Mouse (Mus musculus): ENCODE data around the gene Kcna10. TPM values are rescaled to one million over a fixed set of nuclear protein-coding genes. Genes with fewer than 3 reads are reported as not detected.

The Kcna10 gene
- total and polyA plus RNA-seq, 2 experiments from 2014 or later, result not detected

- H3K27ac ChIP-seq (ENCODE audit: low read depth), result no peak overlapping the region
- H3K27me3 ChIP-seq (ENCODE audit: control insufficient read depth, insufficient read depth, low read length), result peaks cover 5% of the 10 kb centered on the region; the same call in 1 of the 2 replicates
- H3K9ac ChIP-seq (replicated peaks; ENCODE audit: low read depth, low read length), result no peak overlapping the region
- H3K36me3 ChIP-seq (replicated peaks; ENCODE audit: control insufficient read depth, insufficient read depth, low read length), result no peaks in the 10 kb centered on the region
- no peaks in the 10 kb centered on the region for H3K9me3 ChIP-seq (replicated peaks; ENCODE audit: control insufficient read depth, low read length)
- H3K4me2 ChIP-seq (ENCODE audit: low read depth, low read length), result no peak overlapping the region
- H3K4me3 ChIP-seq (ENCODE audit: low read depth, low read length), result no peak overlapping the region
- TF ChIP-seq CTCF (IDR thresholded peaks at IDR 0.05; ENCODE audit: low read depth) (no peak), EP300 (IDR thresholded peaks at IDR 0.05; ENCODE audit: low read depth) (no peak)
- H3K4me1 ChIP-seq (ENCODE audit: control insufficient read depth, insufficient read depth), result no peaks in the 10 kb centered on the region
- WGBS, result 72% methylated on average over 5 of the region's 5 CpGs
- DNase-seq (ENCODE audit: low spot score) (no peak), ATAC-seq (ENCODE audit: insufficient read depth, low read depth) (no peak)
Measured at GRCm38 (mm10) chr3:107214606-107215005, 31.8 kb downstream of the Kcna10 start.

GRCm38 (mm10) chr3:107216400-107217100, 33.7 kb downstream of the Kcna10 start:
- no peak overlapping the region for H3K4me3 ChIP-seq (ENCODE audit: low read depth, low read length)
- no peaks in the 10 kb centered on the region for H3K36me3 ChIP-seq (replicated peaks; ENCODE audit: control insufficient read depth, insufficient read depth, low read length)
- H3K27me3 ChIP-seq (ENCODE audit: control insufficient read depth, insufficient read depth, low read length), result peaks cover 15% of the 10 kb centered on the region; the same call in 1 of the 2 replicates
- H3K4me1 ChIP-seq (ENCODE audit: control insufficient read depth, insufficient read depth), result no peaks in the 10 kb centered on the region
- no peak for ATAC-seq (ENCODE audit: insufficient read depth, low read depth)
- H3K4me2 ChIP-seq (ENCODE audit: low read depth, low read length), result no peak overlapping the region
- TF ChIP-seq EP300 (IDR thresholded peaks at IDR 0.05; ENCODE audit: low read depth), result no peak
- TF ChIP-seq CTCF (IDR thresholded peaks at IDR 0.05; ENCODE audit: low read depth), result no peak
- no peak overlapping the region for H3K27ac ChIP-seq (ENCODE audit: low read depth)
- no peaks in the 10 kb centered on the region for H3K9me3 ChIP-seq (replicated peaks; ENCODE audit: control insufficient read depth, low read length)
- 68% methylated on average over 8 of the region's 8 CpGs for WGBS
- no peak for DNase-seq (ENCODE audit: low spot score)
- H3K9ac ChIP-seq (replicated peaks; ENCODE audit: low read depth, low read length), result no peak overlapping the region

DNA sequence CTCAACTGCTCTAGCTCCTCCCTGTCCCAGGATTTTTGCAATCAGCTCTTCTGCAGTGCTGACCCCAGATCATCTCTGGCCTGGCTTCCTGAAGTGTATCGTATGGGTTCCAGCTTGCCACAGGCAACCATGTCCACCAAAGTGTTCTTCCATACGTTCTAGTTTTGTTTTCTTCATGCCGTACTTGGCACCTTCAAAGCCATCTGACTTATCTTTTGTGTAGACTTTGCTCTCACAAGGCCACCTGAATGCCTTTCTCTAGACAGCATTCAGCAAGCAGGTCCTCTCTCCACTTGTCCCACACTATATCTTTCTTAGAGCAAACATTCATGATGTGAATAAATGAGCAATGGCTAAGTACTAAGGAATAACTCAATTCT, 34.2 kb downstream of the Kcna10 start:
- 79% methylated on average over 3 of the region's 3 CpGs for WGBS
- no peaks in the 10 kb centered on the region for H3K36me3 ChIP-seq (replicated peaks; ENCODE audit: control insufficient read depth, insufficient read depth, low read length)
- ATAC-seq (ENCODE audit: insufficient read depth, low read depth) (no peak), DNase-seq (ENCODE audit: low spot score) (no peak)
- no peak for TF ChIP-seq CTCF (IDR thresholded peaks at IDR 0.05; ENCODE audit: low read depth)
- TF ChIP-seq EP300 (IDR thresholded peaks at IDR 0.05; ENCODE audit: low read depth), result no peak
- H3K9ac ChIP-seq (replicated peaks; ENCODE audit: low read depth, low read length), result no peak overlapping the region
- H3K9me3 ChIP-seq (replicated peaks; ENCODE audit: control insufficient read depth, low read length), result no peaks in the 10 kb centered on the region
- no peak overlapping the region for H3K4me3 ChIP-seq (ENCODE audit: low read depth, low read length)
- no peaks in the 10 kb centered on the region for H3K4me1 ChIP-seq (ENCODE audit: control insufficient read depth, insufficient read depth)
- peaks cover 15% of the 10 kb centered on the region; the same call in 1 of the 2 replicates for H3K27me3 ChIP-seq (ENCODE audit: control insufficient read depth, insufficient read depth, low read length)
- H3K27ac ChIP-seq (ENCODE audit: low read depth), result no peak overlapping the region
- no peak overlapping the region for H3K4me2 ChIP-seq (ENCODE audit: low read depth, low read length)

DNA sequence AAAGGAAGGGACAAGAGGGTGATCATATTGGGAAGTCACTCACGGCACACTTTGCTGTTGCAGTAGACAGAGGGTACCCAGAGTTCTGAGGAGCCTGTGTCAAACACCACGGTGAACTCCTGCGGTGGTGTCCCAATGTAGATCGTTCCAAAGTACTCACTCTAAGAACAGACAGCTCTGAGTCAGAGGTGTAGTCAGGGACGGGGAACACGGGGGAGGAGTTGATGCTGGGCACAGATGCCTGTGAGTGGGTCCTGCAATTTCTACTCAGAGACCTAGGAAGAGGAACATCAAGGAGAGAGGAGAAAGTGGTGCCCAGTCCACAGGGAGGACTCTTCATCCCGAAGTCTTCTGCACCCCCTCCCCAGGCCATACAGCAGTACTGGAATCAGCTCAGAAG, 35.7 kb downstream of the Kcna10 start:
- DNase-seq (ENCODE audit: low spot score), result no peak
- no peak for TF ChIP-seq EP300 (IDR thresholded peaks at IDR 0.05; ENCODE audit: low read depth)
- no peaks in the 10 kb centered on the region for H3K36me3 ChIP-seq (replicated peaks; ENCODE audit: control insufficient read depth, insufficient read depth, low read length)

DNA sequence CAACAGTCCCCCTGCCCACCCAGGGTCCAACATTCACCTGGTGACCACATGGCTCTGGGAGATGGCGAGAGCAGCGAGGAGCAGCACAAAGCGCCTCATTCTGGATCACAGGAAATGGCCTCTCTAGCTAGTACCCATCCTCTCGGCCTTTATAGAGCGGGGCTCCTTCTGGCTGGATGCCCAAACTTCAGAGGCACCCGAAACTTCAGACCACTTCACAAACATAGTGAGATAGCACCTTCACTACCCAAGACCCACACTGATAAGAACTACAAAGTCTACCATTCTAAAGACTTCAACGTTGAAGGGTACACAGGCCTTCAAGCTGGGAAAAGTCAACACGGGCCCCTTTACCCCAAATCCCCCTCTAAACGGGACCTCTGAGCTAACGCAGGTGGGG, 38.8 kb downstream of the Kcna10 start, which contains the start of gene Cym:
TSS of gene Cym (minus strand) at position 125 of the 400 bp plus-strand sequence.
- no peak within 1 kb of the TSS for H3K9ac ChIP-seq (replicated peaks; ENCODE audit: low read depth, low read length)
- peaks cover 15% of the 10 kb centered on the region; the same call in 1 of the 2 replicates for H3K27me3 ChIP-seq (ENCODE audit: control insufficient read depth, insufficient read depth, low read length)
- no peak within 1 kb of the TSS for H3K27ac ChIP-seq (ENCODE audit: low read depth)
- DNase-seq (ENCODE audit: low spot score) (no peak), ATAC-seq (ENCODE audit: insufficient read depth, low read depth) (no peak)
- peaks cover 4% of the 10 kb centered on the region; the same call in 1 of the 2 replicates for H3K9me3 ChIP-seq (replicated peaks; ENCODE audit: control insufficient read depth, low read length)
- WGBS, result 72% methylated on average over 10 of the region's 10 CpGs
- H3K4me2 ChIP-seq (ENCODE audit: low read depth, low read length), result no peak within 1 kb of the TSS
- no peak for TF ChIP-seq CTCF (IDR thresholded peaks at IDR 0.05; ENCODE audit: low read depth)
- no peak for TF ChIP-seq EP300 (IDR thresholded peaks at IDR 0.05; ENCODE audit: low read depth)
- H3K4me1 ChIP-seq (ENCODE audit: control insufficient read depth, insufficient read depth), result 0 out of 2 replicates have a peak, but pooled peaks cover 7% of the 10 kb centered on the region
- H3K36me3 ChIP-seq (replicated peaks; ENCODE audit: control insufficient read depth, insufficient read depth, low read length), result no peaks in the 10 kb centered on the region
- H3K4me3 ChIP-seq (ENCODE audit: low read depth, low read length), result no peak within 1 kb of the TSS

More for the DNA sequence above, 35.7 kb downstream of the Kcna10 start:
- no peak for ATAC-seq (ENCODE audit: insufficient read depth, low read depth)
- Histone ChIP-seq H3K27ac (ENCODE audit: low read depth) (no peak overlapping the region), H3K9ac (replicated peaks; ENCODE audit: low read depth, low read length) (no peak overlapping the region), H3K9me3 (replicated peaks; ENCODE audit: control insufficient read depth, low read length) (no peaks in the 10 kb centered on the region), H3K4me3 (ENCODE audit: low read depth, low read length) (no peak overlapping the region), H3K4me1 (ENCODE audit: control insufficient read depth, insufficient read depth) (0 out of 2 replicates have a peak, but pooled peaks cover 6% of the 10 kb centered on the region), H3K27me3 (ENCODE audit: control insufficient read depth, insufficient read depth, low read length) (peaks cover 15% of the 10 kb centered on the region; the same call in 1 of the 2 replicates), H3K4me2 (ENCODE audit: low read depth, low read length) (no peak overlapping the region)
- 81% methylated on average over 7 of the region's 7 CpGs for WGBS
